Mouse (Mus musculus) lung, embryonic 16.5 days (tissue): ENCODE measurements around the gene Olfr967. TPM values are rescaled to one million over a fixed set of nuclear protein-coding genes. Genes with fewer than 3 reads are reported as not detected.

Experiments used
- polyA plus RNA-seq: library from polyadenylated mRNA; unstranded; fragments of >200 nt; fragmentation: Nextera tagmentation; extraction: Ambion mirVana; gene quantifications from 2 replicates; pipeline ENCODE4 v1.2.1, GENCODE M21; 2015

The Olfr967 gene
- polyA plus RNA-seq, 1 experiment from 2014 or later, result not detected

Other genes starting within 250 kb of the Olfr967 start
- gene Olfr957, start 230.4 kb upstream of the Olfr967 start, polyA plus RNA-seq, result not detected in 2 replicates
- not detected in 2 replicates for gene Olfr958, start 192.2 kb upstream of the Olfr967 start, polyA plus RNA-seq
- gene Olfr959, start 170.7 kb upstream of the Olfr967 start, polyA plus RNA-seq, result not detected in 2 replicates
- gene AW551984, start 141.8 kb upstream of the Olfr967 start, polyA plus RNA-seq, result 7.8 and 9.6 TPM in 2 replicates
- gene Olfr148, start 135.6 kb upstream of the Olfr967 start, polyA plus RNA-seq, result not detected in 2 replicates
- gene Olfr960, start 124.9 kb upstream of the Olfr967 start, polyA plus RNA-seq, result not detected in 2 replicates
- gene Olfr961, start 101.2 kb upstream of the Olfr967 start, polyA plus RNA-seq, result not detected in 2 replicates
- not detected in 2 replicates for gene Olfr963, start 79.0 kb upstream of the Olfr967 start, polyA plus RNA-seq
- gene Olfr149, start 39.1 kb upstream of the Olfr967 start, polyA plus RNA-seq, result not detected in 2 replicates
- gene Olfr965, start 34.9 kb upstream of the Olfr967 start, polyA plus RNA-seq, result not detected in 2 replicates
- not detected in 2 replicates for gene Olfr150, start 15.3 kb upstream of the Olfr967 start, polyA plus RNA-seq
- gene Olfr968, start 37.0 kb downstream of the Olfr967 start, polyA plus RNA-seq, result not detected in 2 replicates
- gene Olfr969, start 44.7 kb downstream of the Olfr967 start, polyA plus RNA-seq, result not detected in 2 replicates
- gene Olfr970, start 62.6 kb downstream of the Olfr967 start, polyA plus RNA-seq, result not detected in 2 replicates
- not detected in 2 replicates for gene Olfr971, start 90.6 kb downstream of the Olfr967 start, polyA plus RNA-seq
- gene Olfr972, start 120.2 kb downstream of the Olfr967 start, polyA plus RNA-seq, result not detected in 2 replicates
- not detected in 2 replicates for gene Olfr229, start 161.1 kb downstream of the Olfr967 start, polyA plus RNA-seq
- not detected in 2 replicates for gene Olfr974, start 191.3 kb downstream of the Olfr967 start, polyA plus RNA-seq
- not detected in 2 replicates for gene Olfr975, start 205.8 kb downstream of the Olfr967 start, polyA plus RNA-seq
- not detected in 2 replicates for gene Olfr976, start 214.9 kb downstream of the Olfr967 start, polyA plus RNA-seq
- not detected in 2 replicates for gene Olfr978, start 245.9 kb downstream of the Olfr967 start, polyA plus RNA-seq